In the genomic region with DNA sequence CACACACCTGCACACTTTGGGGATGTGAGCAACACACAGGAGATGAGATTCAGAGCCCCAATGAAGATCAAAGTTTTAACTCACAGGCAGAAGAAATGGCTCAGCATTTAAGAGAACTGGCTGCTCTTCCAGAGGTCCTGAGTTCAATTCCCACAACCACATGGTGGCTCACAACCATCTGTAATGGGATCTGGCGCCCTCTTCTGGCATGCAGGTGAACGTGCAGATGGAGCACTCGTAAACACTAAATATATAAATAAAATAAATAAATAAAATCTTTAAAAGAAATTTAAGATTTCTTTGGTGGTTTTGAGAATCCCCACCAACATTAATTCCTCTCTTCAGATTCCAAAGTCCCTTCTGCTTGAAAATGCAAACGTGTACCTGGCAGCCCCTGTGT, we compare ENCODE assay signal across 17 mouse cellular contexts.
DNase-seq lines count a peak whose midpoint lies in the region; ATAC-seq and TF ChIP-seq lines count a peak whose summit lies in the region.
"Had no signal": no experiment of that assay in that cellular context is flagged by ENCODE, and none has a peak within 500 bp of the region (broad histone marks: within the 10 kb centered on the region; RNA-seq: fewer than 3 reads in every experiment).

No protein-coding gene starts in this region.

- no peaks in the 10 kb centered on the region for H3K4me1 ChIP-seq in heart, adult 2 months (ENCODE audit: control insufficient read depth, insufficient read depth, low read length)
- H3K4me1 ChIP-seq in heart, embryonic 12.5 days (replicated peaks), result no peaks in the 10 kb centered on the region
- no peaks in the 10 kb centered on the region for H3K4me1 ChIP-seq in liver, embryonic 14.5 days (replicated peaks; ENCODE audit: control insufficient read depth in 2 of 2, insufficient read depth in 2 of 2, low read length in 1 of 2)
- H3K4me1 ChIP-seq: heart, embryonic 15.5 days; limb, embryonic 12.5 days had no signal

- no peaks in the 10 kb centered on the region for H3K79me2 ChIP-seq in heart, adult 2 months (replicated peaks; ENCODE audit: control insufficient read depth, insufficient read depth, low read length)

- DNase-seq in heart, adult 2 months, result no peak
- no peak for DNase-seq in liver, embryonic 14.5 days (ENCODE audit: low read depth in 3 of 3, low spot score in 3 of 3)
- no peak for DNase-seq in liver
- DNase-seq in thymus, postnatal 14 days, result peak; percentile 16
- no peak for DNase-seq in thymus, postnatal 36 days
- peak; percentile 52 for DNase-seq in testis, postnatal 10 days (ENCODE audit: low spot score)
- DNase-seq in right cerebral cortex, postnatal 14 days, result no peak
- DNase-seq: cerebellum, adult 18-20 months; cerebellum, postnatal 36 days had no signal

- no peak overlapping the region for H3K27ac ChIP-seq in heart, adult 2 months
- H3K27ac ChIP-seq in heart, embryonic 12.5 days (ENCODE audit: poor library complexity, severe bottlenecking), result no peak overlapping the region
- H3K27ac ChIP-seq in liver, embryonic 14.5 days, result no peak overlapping the region
- H3K27ac ChIP-seq: embryonic facial prominence, embryonic 10.5 days; heart, embryonic 15.5 days; hindbrain, embryonic 10.5 days; limb, embryonic 12.5 days had no signal

- no peaks in the 10 kb centered on the region for H3K36me3 ChIP-seq in heart, adult 2 months (ENCODE audit: control insufficient read depth, insufficient read depth, low read length)
- H3K36me3 ChIP-seq in heart, embryonic 12.5 days, result no peaks in the 10 kb centered on the region
- no peaks in the 10 kb centered on the region for H3K36me3 ChIP-seq in liver, embryonic 14.5 days (replicated peaks; ENCODE audit: control insufficient read depth, insufficient read depth, low read depth)
- H3K36me3 ChIP-seq: embryonic facial prominence, embryonic 10.5 days; heart, embryonic 15.5 days; hindbrain, embryonic 10.5 days; limb, embryonic 12.5 days had no signal

- 68% methylated on average over 4 of the region's 4 CpGs for WGBS in heart, adult 2 months
- 43% methylated on average over 4 of the region's 4 CpGs for WGBS in heart, embryonic 12.5 days
- 46% methylated on average over 4 of the region's 4 CpGs for WGBS in liver, embryonic 14.5 days (ENCODE audit: insufficient replicate concordance)

- no peak for TF ChIP-seq EP300 in heart, adult 2 months (IDR thresholded peaks at IDR 0.05; ENCODE audit: insufficient read depth, low read depth, low read length)
- no peak for TF ChIP-seq EP300 in liver, embryonic 14.5 days (IDR thresholded peaks at IDR 0.05; ENCODE audit: low read depth)

- no peak overlapping the region for H3K4me3 ChIP-seq in heart, adult 2 months
- H3K4me3 ChIP-seq in heart, embryonic 12.5 days, result no peak overlapping the region
- no peak overlapping the region for H3K4me3 ChIP-seq in liver, embryonic 14.5 days (ENCODE audit: insufficient read depth in 1 of 2, low read depth in 2 of 2, low read length in 2 of 2)
- H3K4me3 ChIP-seq: embryonic facial prominence, embryonic 10.5 days; heart, embryonic 15.5 days; hindbrain, embryonic 10.5 days; limb, embryonic 12.5 days; megakaryocyte, embryonic 14.5 days had no signal

- TF ChIP-seq POLR2A in heart, adult 2 months (IDR thresholded peaks at IDR 0.05; ENCODE audit: insufficient read depth, low read depth, low read length), result no peak

- peak; percentile 56 for TF ChIP-seq CTCF in heart, adult 2 months (IDR thresholded peaks at IDR 0.05)
- peak; percentile 57 for TF ChIP-seq CTCF in liver, embryonic 14.5 days (IDR thresholded peaks at IDR 0.05; ENCODE audit: low read depth)

- no peak for ATAC-seq in heart, embryonic 12.5 days (ENCODE audit: insufficient number of reproducible peaks, low FRiP score)
- ATAC-seq in liver, embryonic 14.5 days (ENCODE audit: insufficient read depth), result no peak
- ATAC-seq: forebrain, embryonic 14.5 days; inflammation-experienced regulatory T-cells, adult 6 months had no signal

- intact Hi-C loops in heart, adult 2 months (cut with DNase I), result loop anchor here (10.0 kb wide), 1 partner anchor 370 kb away; no protein-coding TSS in a partner anchor

- H3K9ac ChIP-seq in heart, adult 2 months (ENCODE audit: low read depth, low read length), result no peak overlapping the region
- H3K9ac ChIP-seq in heart, embryonic 12.5 days, result no peak overlapping the region
- H3K9ac ChIP-seq in liver, embryonic 14.5 days (replicated peaks), result no peak overlapping the region
- H3K9ac ChIP-seq: heart, embryonic 15.5 days; limb, embryonic 12.5 days had no signal

- no peaks in the 10 kb centered on the region for H3K27me3 ChIP-seq in heart, adult 2 months (ENCODE audit: control insufficient read depth, insufficient read depth, low read length)
- H3K27me3 ChIP-seq in heart, embryonic 12.5 days (replicated peaks), result peaks cover 5% of the 10 kb centered on the region; the same call in 1 of the 2 replicates
- no peaks in the 10 kb centered on the region for H3K27me3 ChIP-seq in liver, embryonic 14.5 days (ENCODE audit: control insufficient read depth, insufficient read depth, low read length)
- H3K27me3 ChIP-seq: heart, embryonic 15.5 days; limb, embryonic 12.5 days had no signal

- no peak overlapping the region for H3K4me2 ChIP-seq in heart, embryonic 12.5 days
- no peak overlapping the region for H3K4me2 ChIP-seq in liver, embryonic 14.5 days (ENCODE audit: low read depth)
- H3K4me2 ChIP-seq: heart, embryonic 15.5 days; limb, embryonic 12.5 days had no signal

- H3K9me3 ChIP-seq in heart, embryonic 12.5 days (replicated peaks), result peaks cover 4% of the 10 kb centered on the region; the same call in 1 of the 2 replicates
- no peaks in the 10 kb centered on the region for H3K9me3 ChIP-seq in liver, embryonic 14.5 days (ENCODE audit: control insufficient read depth, low read length)
- H3K9me3 ChIP-seq: heart, embryonic 15.5 days; hindbrain, embryonic 10.5 days had no signal

Comparison
In these comparisons a context has a peak if more than half of its experiments do, and no peak if none do; other contexts are left out.
1. DNase-seq: peak in thymus, postnatal 14 days (single experiment) and testis, postnatal 10 days (single experiment); none in heart, adult 2 months (0 of 2), liver, embryonic 14.5 days (0 of 3), liver (single experiment), thymus, postnatal 36 days (0 of 2) and right cerebral cortex, postnatal 14 days (single experiment).